Mouse (Mus musculus): ENCODE results near the gene Ep300.

The Ep300 gene

DNA sequence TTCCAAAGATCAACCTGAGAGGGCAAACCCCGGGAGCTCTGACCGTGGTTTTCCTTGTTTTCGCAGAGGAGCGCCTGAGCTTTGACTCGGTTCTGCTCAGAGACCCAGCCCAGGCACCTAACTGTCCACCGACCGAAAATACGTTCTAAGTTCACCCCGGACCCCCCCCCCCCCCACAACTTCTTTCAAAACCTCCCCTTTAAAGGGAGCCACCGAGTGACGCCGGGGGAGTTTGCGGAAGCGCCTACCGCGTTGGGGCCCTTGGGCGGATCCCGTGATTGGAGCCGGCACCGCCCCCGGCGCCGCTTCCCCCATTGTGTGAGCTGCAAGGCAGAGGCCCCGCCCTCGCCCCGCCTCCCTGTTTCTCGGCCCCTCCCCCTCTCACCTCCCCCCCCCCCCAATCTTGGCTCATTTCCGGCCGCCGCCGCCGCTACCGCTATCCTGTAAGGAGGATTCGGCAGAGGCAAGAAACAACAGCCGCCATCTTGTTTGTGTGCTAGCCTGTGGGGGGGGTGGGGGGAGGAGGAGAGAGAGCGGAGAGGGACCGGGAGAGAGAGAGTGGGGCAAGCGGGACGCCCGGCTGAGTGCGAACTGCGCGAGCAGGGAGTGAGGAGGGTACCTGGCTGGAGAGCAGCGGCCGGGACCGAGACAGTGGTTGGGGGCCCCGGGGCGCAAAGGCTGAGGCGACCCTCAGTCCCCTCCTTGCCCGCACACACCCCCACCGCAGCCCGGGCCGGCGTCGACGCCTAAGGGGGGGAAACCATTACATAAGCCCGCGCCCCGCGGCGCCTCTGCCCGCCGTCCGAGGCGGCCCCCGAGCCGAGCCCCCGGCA is at the start of gene Ep300:
TSS of gene Ep300 (plus strand) at position 439 of the 833 bp plus-strand sequence.
- peak; percentile 99 for DNase-seq (ENCODE audit: inconsistent ontology term)

DNA sequence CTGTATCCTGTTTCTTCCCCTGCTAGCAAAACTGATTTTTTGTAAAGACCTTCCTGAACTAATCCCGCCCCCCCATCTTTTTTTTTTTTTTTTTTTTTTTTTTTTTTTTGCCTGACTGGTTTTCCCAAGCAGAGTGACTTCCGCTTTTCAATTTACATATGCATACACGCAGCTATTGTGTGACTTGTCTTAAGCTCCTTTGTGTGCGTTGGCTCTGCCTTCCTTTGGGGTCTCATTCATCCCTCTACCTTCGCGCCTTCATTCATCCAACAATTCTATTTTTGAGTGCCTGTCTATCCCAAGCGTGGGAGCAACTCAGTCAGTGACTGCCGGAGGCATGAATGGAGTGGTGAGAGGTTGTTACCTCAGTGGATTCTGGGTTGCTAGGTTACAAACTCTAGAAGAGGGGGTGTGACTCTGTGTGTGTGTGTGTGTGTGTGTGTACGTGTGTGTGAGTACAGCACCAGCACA is 49.2 kb upstream of the Ep300 start:
- DNase-seq (ENCODE audit: inconsistent ontology term): peak; percentile 6

DNA sequence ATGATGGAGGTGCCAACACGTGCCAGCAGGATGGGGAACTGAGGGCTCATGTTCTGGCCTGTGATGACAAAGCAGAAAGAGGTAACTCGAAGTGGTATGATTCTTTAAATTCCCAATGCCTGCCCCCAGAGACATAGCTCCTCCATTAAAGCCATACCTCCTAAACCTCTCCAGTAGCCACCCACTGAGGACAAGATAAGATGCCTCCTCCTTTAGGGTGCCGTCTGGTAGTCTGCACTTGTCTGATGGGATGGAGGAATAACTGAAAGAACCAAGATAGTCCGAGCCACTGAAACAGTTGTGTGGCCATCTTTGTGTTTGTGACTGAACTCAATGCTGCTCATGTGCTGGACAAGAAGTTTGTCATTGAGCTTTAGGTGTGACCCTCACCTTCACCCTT is 47.0 kb upstream of the Ep300 start:
- DNase-seq (ENCODE audit: inconsistent ontology term): no peak

- no peak for DNase-seq (ENCODE audit: inconsistent ontology term)
Observed at GRCm38 (mm10) chr15:81539560-81539959, 45.6 kb upstream of the Ep300 start.

DNA sequence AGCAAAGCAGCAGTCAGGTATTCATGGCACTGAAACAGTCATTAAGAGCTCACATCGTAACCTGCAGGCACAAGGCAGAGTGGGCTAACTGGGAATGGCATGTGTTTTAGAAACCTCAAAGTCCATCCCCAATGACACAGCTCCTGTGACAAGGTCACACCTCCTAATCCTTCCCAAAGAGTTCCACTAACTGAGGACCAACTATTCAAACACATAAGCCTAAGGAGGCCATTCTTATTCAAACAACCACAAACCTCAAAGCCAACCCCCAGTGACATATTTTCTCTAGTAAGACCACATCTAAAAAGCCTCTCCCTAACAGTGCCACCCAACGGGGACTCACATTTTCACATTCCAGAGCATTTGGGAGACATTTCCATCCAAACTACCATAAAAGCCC is 40.2 kb upstream of the Ep300 start:
- DNase-seq (ENCODE audit: inconsistent ontology term): no peak

DNA sequence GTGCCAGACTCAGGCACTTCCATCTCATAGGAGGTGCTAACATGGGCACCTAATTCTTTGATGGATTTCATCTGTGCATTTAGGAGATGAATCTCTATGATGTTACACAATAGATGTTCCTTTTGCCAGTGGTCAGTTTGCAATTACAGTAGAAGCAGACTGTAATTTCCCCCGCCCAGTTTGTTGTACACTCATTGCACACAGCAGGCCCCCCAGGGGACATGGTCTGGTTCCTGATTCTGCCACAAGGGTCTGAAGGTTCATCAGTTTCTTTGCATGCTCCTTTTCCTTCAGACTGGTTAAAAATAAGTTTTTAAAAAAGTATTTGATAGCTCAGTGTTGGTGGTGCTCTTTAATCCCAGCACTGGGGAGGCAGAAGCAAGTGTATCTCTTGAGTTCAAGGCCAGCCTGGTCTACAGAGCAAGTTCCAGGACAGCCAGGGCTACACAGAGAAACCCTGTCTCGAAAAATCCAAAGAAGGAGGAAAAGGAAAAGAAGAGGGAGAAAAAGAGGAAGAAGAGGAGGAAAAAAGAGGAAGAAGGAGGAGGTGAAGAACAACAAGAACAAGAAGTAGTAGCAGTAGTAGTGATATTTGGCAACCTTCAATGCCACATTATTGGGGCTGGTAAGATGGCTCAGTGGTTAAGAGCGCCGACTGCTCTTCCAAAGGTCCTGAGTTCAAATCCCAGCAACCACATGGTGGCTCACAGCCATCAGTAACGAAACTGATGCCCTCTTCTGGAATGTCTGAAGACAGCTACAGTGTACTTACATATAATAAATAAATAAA is 39.6 kb upstream of the Ep300 start:
- no peak for DNase-seq (ENCODE audit: inconsistent ontology term)

DNA sequence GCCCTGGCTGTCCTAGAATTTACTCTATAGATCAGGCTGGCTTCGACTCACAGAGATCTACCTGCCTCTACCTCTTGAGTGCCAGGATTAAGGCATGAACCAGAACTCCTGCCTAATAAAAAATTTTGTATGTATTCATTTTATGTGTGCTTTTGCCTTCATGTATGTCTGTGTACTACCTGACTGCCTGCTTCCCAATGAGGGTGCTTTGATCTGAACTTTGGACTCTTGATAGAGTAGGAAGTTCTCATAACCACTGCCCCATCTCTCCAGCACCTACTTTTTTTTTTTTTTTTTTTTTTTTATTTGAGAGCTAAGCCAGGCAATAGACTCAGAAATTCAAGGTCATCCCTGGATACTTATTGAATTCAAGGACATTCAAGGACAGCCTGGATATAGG is 31.7 kb upstream of the Ep300 start:
- DNase-seq (ENCODE audit: inconsistent ontology term): no peak

- no peak for DNase-seq (ENCODE audit: inconsistent ontology term)
Observed at GRCm38 (mm10) chr15:81554558-81555297, 30.4 kb upstream of the Ep300 start.

GRCm38 (mm10) chr15:81555986-81556385 is 29.2 kb upstream of the Ep300 start:
- DNase-seq (ENCODE audit: inconsistent ontology term): no peak

DNA sequence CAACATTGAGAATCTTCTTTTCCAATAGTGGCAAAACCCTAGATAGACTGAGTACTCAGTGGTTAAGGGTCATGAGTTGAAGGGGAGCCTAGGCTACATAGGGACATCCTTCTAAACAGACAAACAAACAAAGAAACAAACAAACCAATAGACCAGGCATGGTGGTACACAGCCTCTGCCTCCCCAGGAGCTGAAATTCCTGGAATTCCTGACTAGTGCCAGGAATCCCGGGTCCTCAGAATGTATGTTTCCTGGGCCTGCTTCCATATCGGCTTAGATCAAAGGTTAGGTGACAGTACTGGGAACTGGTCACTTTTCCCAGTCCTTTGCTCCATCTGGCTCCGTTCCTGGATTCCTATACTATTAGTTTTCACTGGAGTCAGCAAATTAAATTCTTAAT is 23.6 kb upstream of the Ep300 start:
- DNase-seq (ENCODE audit: inconsistent ontology term): peak; percentile 32

GRCm38 (mm10) chr15:81561996-81562395 is 23.2 kb upstream of the Ep300 start:
- DNase-seq (ENCODE audit: inconsistent ontology term): no peak

DNA sequence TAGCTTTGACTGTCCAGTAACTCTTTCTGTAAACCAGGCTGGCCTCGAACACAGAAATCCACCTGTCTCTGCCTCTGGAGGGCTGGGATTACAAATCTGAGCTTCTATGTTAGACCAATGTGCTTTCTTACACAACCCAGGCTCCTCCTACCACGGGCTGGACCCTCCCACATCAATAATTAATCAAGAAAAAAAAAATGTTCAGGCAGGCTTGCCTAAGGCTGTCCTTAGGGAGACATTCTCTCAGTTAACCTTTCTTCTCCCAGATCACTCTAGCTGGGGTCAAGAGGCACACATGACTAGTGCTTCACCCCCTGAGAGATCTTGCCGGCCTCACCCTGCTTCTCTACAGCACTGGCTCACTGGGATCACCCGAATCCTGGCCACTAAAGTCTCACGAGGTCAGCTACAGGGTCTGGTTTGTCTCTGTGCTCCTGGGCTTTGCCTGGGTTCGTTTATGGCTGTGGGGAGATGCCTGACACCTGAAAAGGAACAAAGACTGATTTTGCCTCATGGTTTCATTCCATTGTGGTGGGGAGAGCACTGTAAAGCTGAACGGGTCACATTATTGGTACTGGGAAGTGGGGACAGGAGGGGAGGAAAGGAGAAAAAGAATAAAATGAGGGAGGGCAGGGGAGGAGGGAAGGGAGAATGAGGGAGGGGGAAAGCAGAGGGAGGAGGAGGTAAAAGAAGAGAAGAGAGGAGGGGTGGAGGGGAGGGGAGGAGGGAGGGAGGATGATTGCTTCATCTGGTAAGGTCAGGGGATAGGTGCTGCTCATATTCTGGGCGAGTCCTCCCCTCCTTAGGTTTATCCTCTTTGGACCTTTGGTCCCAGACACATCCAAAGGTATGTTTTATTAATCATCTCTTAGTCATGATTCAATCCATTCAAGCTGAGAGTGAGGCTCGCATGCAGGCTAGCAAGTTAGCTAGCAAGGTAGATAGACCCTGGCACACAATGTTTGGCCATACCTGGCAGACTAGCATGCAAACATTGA is 22.4 kb upstream of the Ep300 start:
- no peak for DNase-seq (ENCODE audit: inconsistent ontology term)

GRCm38 (mm10) chr15:81568093-81568492 is 17.1 kb upstream of the Ep300 start:
- DNase-seq (ENCODE audit: inconsistent ontology term): no peak

DNA sequence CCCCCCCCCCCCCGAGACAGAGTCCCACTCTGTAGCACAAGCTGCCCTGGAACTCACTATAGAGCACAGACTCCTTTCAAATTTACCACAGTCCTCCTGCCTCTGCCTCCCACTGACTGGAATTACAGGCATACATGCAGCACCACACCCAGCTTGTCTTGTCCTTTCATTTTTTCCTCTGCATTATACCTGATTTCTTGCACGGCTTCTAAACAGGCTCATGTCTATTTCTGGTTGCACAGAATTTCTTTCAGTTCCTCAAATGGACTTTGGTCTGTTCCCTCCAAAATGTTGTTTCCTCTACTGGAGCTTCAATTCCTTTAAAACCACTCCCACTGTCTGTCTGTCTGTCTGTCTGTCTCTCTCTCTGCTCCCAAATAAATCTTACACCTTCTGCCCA is 16.6 kb upstream of the Ep300 start:
- DNase-seq (ENCODE audit: inconsistent ontology term): no peak

GRCm38 (mm10) chr15:81576961-81577360 is 8.2 kb upstream of the Ep300 start:
- DNase-seq (ENCODE audit: inconsistent ontology term): peak; percentile 2

DNA sequence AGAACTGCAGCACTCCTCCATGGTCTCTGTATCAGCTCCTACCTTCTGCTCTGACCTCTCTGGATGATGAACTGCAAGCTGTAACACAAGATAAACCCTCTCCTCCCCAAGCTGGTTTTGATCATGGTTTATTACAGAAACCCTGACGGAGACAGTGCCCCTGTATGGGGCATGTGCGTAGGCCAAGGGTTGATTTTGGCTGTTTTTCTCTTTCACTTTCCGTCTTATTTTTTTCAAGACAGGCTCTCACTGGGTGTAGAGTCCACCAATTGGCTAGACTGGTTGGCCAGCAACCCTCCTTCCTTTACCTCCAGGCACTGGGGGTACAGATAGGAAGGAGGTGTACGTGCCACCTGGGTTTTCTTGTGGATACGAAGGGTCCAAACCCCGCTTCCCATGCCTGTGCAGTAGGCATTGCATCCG is 7.4 kb upstream of the Ep300 start:
- DNase-seq (ENCODE audit: inconsistent ontology term): no peak

GRCm38 (mm10) chr15:81584466-81584865 is 685 bp upstream of the Ep300 start:
- DNase-seq (ENCODE audit: inconsistent ontology term): no peak

DNA sequence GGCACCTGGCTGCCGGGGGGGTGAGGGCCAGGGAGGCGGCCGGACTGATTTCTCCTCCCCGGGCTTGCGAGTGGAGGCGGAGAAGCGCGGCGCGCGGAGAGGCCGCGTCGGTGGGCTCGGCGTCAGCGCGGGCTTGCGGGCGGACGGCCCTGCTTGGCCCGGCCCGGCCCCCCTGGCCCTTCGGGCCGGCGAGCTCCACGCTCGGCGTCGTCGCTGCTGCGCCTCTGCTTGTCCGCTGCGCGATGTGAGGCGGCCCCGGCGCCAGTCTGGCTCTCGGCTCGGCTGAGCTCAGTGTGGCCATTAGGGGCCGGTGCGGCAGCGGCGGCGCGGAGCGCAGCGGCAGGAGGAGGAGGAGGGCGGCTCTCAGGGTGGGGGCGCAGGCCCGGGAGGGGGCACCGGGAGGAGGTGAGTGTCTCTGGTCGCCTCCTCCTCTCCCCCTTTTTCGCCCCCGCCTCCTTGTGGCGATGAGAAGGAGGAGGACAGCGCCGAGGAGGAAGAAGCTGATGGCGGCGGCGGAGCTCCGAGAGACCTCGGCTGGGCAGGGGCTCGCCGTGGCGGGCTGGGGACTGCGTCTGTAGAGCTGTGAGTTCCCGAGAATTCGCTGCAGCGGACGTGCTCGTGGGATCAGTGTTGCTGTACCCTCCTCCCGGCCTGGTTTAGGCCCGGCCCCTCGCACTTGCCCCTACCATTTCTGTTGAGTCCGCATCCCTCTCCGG is 753 bp downstream of the Ep300 start:
- DNase-seq (ENCODE audit: inconsistent ontology term): peak; percentile 91

DNA sequence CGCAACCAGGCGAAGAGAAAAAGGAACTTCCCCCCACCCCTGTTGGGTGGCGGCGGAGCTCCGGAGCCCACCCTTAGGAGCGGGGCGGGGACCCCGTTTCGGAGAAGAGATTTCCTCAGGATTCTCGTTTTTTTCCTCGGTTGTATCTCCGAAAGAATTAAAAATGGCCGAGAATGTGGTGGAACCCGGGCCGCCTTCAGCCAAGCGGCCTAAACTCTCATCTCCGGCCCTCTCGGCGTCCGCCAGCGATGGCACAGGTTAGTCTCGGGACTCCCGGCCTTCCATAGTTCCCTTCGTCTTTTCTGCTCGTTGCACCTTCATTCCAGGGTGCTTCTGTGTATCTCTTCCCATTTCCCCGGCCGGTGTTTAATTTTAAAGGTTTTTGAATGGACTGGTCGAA is 1.3 kb downstream of the Ep300 start:
- DNase-seq (ENCODE audit: inconsistent ontology term): no peak

DNA sequence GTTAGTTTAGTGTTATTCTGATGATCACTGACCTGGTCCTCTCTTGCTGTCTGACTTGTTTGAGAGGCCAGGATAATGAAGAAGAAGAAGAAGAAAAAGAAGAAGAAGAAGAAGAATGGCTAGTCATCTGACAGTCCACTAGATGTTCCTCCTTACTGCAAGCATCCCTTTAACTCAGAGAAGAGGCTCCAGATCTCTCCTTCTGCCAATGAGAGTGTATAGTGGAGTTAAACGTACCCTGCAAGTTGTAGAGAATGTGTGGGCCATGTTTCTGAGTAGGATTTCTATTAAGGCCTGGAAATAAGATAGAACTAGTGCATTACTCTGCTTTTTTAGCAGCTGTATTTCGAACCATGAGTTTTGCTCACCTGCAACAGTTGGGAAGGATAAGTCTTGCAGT is 2.5 kb downstream of the Ep300 start:
- peak; percentile 16 for DNase-seq (ENCODE audit: inconsistent ontology term)

All from Muller cell, postnatal 12 days (primary cell).